Mouse (Mus musculus): ENCODE data around the gene Prrg2. TPM values are rescaled to one million over a fixed set of nuclear protein-coding genes. Genes with fewer than 3 reads are reported as not detected.

The Prrg2 gene
- polyA plus RNA-seq, 1 experiment from 2014 or later, result 9.0 TPM

- no peak overlapping the region for H3K27ac ChIP-seq (replicated peaks)
- H3K4me2 ChIP-seq, result no peak overlapping the region
- peaks cover 41% of the 10 kb centered on the region for H3K36me3 ChIP-seq (replicated peaks)
- 75% methylated on average over 12 of the region's 12 CpGs for WGBS (ENCODE audit: insufficient replicate concordance)
- no peak overlapping the region for H3K4me3 ChIP-seq (replicated peaks)
- H3K27me3 ChIP-seq, result no peaks in the 10 kb centered on the region
- peaks cover 33% of the 10 kb centered on the region for H3K4me1 ChIP-seq (replicated peaks)
- H3K9me3 ChIP-seq (replicated peaks), result no peaks in the 10 kb centered on the region
- H3K9ac ChIP-seq, result no peak overlapping the region
- ATAC-seq (ENCODE audit: insufficient read depth), result no peak
These were observed 11.5 kb upstream of the Prrg2 start for GRCm38 (mm10) chr7:45073949-45074348.

- no peak for ATAC-seq (ENCODE audit: insufficient read depth)
- Histone ChIP-seq H3K4me3 (replicated peaks) (no peak overlapping the region), H3K27me3 (no peaks in the 10 kb centered on the region), H3K36me3 (replicated peaks) (peaks cover 41% of the 10 kb centered on the region), H3K4me2 (no peak overlapping the region), H3K27ac (replicated peaks) (no peak overlapping the region), H3K4me1 (replicated peaks) (peaks cover 38% of the 10 kb centered on the region), H3K9ac (no peak overlapping the region), H3K9me3 (replicated peaks) (no peaks in the 10 kb centered on the region)
- 53% methylated on average over 7 of the region's 7 CpGs for WGBS (ENCODE audit: insufficient replicate concordance)
These were observed 10.8 kb upstream of the Prrg2 start for GRCm38 (mm10) chr7:45073171-45073707.

- no peak overlapping the region for H3K4me3 ChIP-seq (replicated peaks)
- H3K4me2 ChIP-seq, result no peak overlapping the region
- peaks cover 34% of the 10 kb centered on the region for H3K36me3 ChIP-seq (replicated peaks)
- no peak overlapping the region for H3K9ac ChIP-seq
- WGBS (ENCODE audit: insufficient replicate concordance), result 64% methylated on average over 2 of the region's 2 CpGs
- no peak for ATAC-seq (ENCODE audit: insufficient read depth)
- H3K27ac ChIP-seq (replicated peaks), result no peak overlapping the region
- no peaks in the 10 kb centered on the region for H3K9me3 ChIP-seq (replicated peaks)
- no peaks in the 10 kb centered on the region for H3K27me3 ChIP-seq
- H3K4me1 ChIP-seq (replicated peaks), result peaks cover 44% of the 10 kb centered on the region
These were observed 9.8 kb upstream of the Prrg2 start for GRCm38 (mm10) chr7:45072230-45072629.

DNA sequence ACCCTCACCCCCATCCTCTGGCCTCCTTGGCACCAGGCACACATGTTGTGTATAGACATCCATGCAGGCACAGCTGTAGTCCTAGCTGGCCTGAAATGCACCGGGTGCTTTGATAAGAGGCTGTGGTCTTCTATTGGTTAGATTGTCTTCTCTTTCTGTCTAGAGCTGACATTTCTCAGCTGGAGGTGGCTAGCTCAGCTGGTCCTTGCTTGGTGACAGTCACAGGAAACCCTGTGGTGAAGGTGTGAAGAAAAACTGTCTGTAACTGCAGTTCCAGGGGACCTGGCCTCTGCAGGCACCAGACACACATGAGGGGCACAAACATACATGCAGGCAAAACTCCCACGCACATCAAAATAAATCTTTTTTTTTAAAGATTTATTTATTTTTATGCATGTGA lies 7.2 kb upstream of the Prrg2 start:
- H3K4me3 ChIP-seq (replicated peaks), result no peak overlapping the region
- WGBS (ENCODE audit: insufficient replicate concordance), result 45% methylated on average over 2 of the region's 2 CpGs
- no peak overlapping the region for H3K4me2 ChIP-seq
- peaks cover 10% of the 10 kb centered on the region; the same call in 1 of the 2 replicates for H3K36me3 ChIP-seq (replicated peaks)
- no peaks in the 10 kb centered on the region for H3K27me3 ChIP-seq
- ATAC-seq (ENCODE audit: insufficient read depth), result no peak
- no peaks in the 10 kb centered on the region for H3K9me3 ChIP-seq (replicated peaks)
- H3K4me1 ChIP-seq (replicated peaks), result peaks cover 30% of the 10 kb centered on the region; the same call in 1 of the 2 replicates
- H3K9ac ChIP-seq, result no peak overlapping the region
- no peak overlapping the region for H3K27ac ChIP-seq (replicated peaks)

DNA sequence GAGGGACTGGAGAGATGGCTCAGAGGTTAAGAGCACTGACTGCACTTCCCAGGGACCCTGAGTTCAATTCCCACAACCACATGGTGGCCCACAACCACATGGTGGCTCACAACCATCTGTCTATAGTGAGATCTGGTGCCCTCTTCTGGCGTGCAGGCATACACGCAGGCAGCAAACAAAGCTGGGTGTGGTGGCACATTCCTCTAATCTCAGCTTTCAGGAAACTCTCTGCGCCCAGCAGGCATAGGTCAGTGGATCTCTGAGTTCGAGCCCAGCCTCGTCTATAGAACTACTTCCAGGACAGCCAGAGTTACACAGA lies 5.5 kb upstream of the Prrg2 start:
- H3K27me3 ChIP-seq, result no peaks in the 10 kb centered on the region
- no peaks in the 10 kb centered on the region for H3K9me3 ChIP-seq (replicated peaks)
- no peak overlapping the region for H3K4me3 ChIP-seq (replicated peaks)
- H3K4me1 ChIP-seq (replicated peaks), result peaks cover 36% of the 10 kb centered on the region
- no peak for ATAC-seq (ENCODE audit: insufficient read depth)
- H3K27ac ChIP-seq (replicated peaks), result no peak overlapping the region
- H3K4me2 ChIP-seq, result no peak overlapping the region
- H3K36me3 ChIP-seq (replicated peaks), result no peaks in the 10 kb centered on the region
- H3K9ac ChIP-seq, result no peak overlapping the region
- 15% methylated on average over 5 of the region's 5 CpGs for WGBS (ENCODE audit: insufficient replicate concordance)

DNA sequence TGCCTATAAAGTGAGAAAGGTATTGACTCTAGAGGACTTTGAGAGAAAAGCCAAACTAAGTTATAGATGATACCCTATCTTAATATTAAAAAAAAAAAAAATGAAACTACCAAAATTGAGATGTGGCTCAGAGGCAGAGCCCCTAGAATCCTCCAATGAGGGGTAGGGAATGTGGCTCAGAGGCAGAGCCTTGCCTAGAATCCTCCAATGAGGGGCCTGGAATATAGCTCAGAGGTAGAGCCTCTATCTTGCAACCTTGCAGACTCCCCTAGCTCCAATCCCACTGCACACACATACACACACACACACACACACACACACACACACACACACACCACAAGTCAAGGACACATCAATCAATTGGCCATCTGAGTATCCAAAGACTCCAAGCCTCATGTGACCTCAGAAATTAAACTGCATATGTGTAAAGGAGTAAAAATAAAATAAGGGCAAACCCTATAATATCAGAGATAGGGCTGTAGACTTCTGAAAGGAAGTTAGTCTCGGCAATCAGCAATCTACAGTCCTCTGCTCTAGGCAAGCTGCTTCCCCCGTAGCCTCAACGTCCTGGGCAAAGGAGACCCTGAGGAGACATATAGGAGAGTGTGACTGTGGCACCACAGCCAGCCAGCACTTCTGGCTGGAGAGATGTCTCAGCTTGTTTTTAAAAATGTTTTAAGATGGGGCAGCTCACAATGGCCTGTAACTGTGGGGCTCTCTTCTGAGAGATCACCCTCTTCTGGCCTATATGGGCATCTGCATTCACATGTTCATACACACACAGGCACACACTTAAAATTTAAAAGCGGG lies 4.9 kb upstream of the Prrg2 start:
- H3K27ac ChIP-seq (replicated peaks), result no peak overlapping the region
- ATAC-seq (ENCODE audit: insufficient read depth), result no peak
- 33% methylated on average over 4 of the region's 4 CpGs for WGBS (ENCODE audit: insufficient replicate concordance)

DNA sequence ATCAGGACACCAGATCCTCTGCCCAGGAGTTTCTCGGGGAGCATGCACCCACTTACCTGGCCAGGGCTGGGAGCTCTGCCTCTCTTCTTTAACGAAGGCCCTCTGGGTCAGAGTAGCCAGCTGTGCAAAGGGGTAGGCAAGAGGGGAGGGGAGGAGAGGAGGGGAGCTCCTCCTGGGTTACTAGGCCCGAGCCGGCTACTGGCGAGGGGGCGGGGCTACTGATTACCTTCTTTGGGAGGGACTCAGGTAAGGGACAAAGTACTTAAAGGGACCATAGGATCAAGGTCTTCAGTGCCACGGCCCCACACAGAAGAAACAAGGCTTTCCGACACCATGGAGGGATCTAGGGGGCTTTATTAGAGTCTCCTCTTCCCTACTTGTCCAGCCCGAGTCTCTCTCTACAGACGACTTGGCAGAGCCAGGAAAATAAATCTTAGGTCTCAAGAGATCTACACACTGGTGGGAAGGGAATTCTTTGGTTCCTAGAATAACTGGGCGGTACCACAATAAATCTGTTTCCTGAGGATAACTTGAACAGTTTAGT lies 873 bp downstream of the Prrg2 start:
- H3K36me3 ChIP-seq (replicated peaks), result 0 out of 2 replicates have a peak, but pooled peaks cover 2% of the 10 kb centered on the region
- peak overlapping the region; percentile 75 for H3K9ac ChIP-seq
- H3K27ac ChIP-seq (replicated peaks), result peak overlapping the region; percentile 91
- H3K27me3 ChIP-seq, result no peaks in the 10 kb centered on the region
- H3K4me1 ChIP-seq (replicated peaks), result peaks cover 38% of the 10 kb centered on the region
- H3K4me2 ChIP-seq, result peak overlapping the region; percentile 73
- H3K4me3 ChIP-seq (replicated peaks), result peak overlapping the region; percentile 81
- WGBS (ENCODE audit: insufficient replicate concordance), result 28% methylated on average over 11 of the region's 11 CpGs
- peak; percentile 24; the same call in 1 of the 2 replicates for ATAC-seq (ENCODE audit: insufficient read depth)
- H3K9me3 ChIP-seq (replicated peaks), result no peaks in the 10 kb centered on the region

More for the DNA sequence above, 4.9 kb upstream of the Prrg2 start:
- H3K27me3 ChIP-seq, result no peaks in the 10 kb centered on the region
- peaks cover 32% of the 10 kb centered on the region for H3K4me1 ChIP-seq (replicated peaks)
- H3K4me3 ChIP-seq (replicated peaks), result no peak overlapping the region
- no peaks in the 10 kb centered on the region for H3K36me3 ChIP-seq (replicated peaks)
- no peaks in the 10 kb centered on the region for H3K9me3 ChIP-seq (replicated peaks)
- no peak overlapping the region for H3K4me2 ChIP-seq
- no peak overlapping the region for H3K9ac ChIP-seq

GRCm38 (mm10) chr7:45060632-45061122 lies 1.8 kb downstream of the Prrg2 start:
- ATAC-seq (ENCODE audit: insufficient read depth), result no peak
- Histone ChIP-seq H3K27ac (replicated peaks) (0 out of 2 replicates have a peak overlapping the region, but pooled peaks have one; percentile 30), H3K9ac (no peak overlapping the region), H3K4me2 (peak overlapping the region; percentile 73; the same call in 1 of the 2 replicates), H3K4me1 (replicated peaks) (peaks cover 38% of the 10 kb centered on the region), H3K36me3 (replicated peaks) (0 out of 2 replicates have a peak, but pooled peaks cover 2% of the 10 kb centered on the region), H3K9me3 (replicated peaks) (no peaks in the 10 kb centered on the region), H3K27me3 (no peaks in the 10 kb centered on the region), H3K4me3 (replicated peaks) (no peak overlapping the region)
- WGBS (ENCODE audit: insufficient replicate concordance), result 52% methylated on average over 6 of the region's 6 CpGs

- Histone ChIP-seq H3K36me3 (replicated peaks) (0 out of 2 replicates have a peak, but pooled peaks cover 2% of the 10 kb centered on the region), H3K27me3 (no peaks in the 10 kb centered on the region), H3K27ac (replicated peaks) (no peak overlapping the region), H3K9me3 (replicated peaks) (no peaks in the 10 kb centered on the region), H3K9ac (no peak overlapping the region), H3K4me1 (replicated peaks) (peaks cover 42% of the 10 kb centered on the region), H3K4me2 (no peak overlapping the region), H3K4me3 (replicated peaks) (no peak overlapping the region)
- no peak for ATAC-seq (ENCODE audit: insufficient read depth)
- WGBS (ENCODE audit: insufficient replicate concordance), result 68% methylated on average over 10 of the region's 10 CpGs
These were observed 3.6 kb downstream of the Prrg2 start for GRCm38 (mm10) chr7:45058607-45059571.

DNA sequence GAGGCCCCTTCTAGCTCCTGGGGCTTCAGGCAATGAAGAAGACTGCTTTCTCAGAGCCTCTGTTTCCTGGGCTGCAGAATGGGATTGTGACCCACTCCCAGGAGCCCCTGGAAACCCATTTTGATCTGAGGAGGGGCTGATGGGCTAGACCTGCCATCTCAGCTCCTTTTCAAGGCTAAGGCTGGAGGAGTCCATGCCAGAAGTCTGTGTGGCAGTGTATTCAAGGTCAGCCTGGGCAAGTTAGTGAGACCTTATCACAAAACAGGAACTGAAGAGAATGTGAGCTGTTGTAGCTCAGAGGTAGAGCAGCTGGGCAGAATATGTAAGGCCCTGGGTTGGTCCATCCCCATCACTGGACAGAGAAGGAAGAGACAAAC lies 5.5 kb downstream of the Prrg2 start:
- Histone ChIP-seq H3K27ac (replicated peaks) (no peak overlapping the region), H3K4me3 (replicated peaks) (no peak overlapping the region), H3K27me3 (no peaks in the 10 kb centered on the region), H3K4me2 (no peak overlapping the region), H3K9ac (no peak overlapping the region), H3K36me3 (replicated peaks) (0 out of 2 replicates have a peak, but pooled peaks cover 2% of the 10 kb centered on the region), H3K4me1 (replicated peaks) (peaks cover 51% of the 10 kb centered on the region), H3K9me3 (replicated peaks) (no peaks in the 10 kb centered on the region)
- ATAC-seq (ENCODE audit: insufficient read depth), result no peak

Data from liver, embryonic 15.5 days (tissue).